Mouse (Mus musculus): ENCODE data around the gene Galt.

DNA sequence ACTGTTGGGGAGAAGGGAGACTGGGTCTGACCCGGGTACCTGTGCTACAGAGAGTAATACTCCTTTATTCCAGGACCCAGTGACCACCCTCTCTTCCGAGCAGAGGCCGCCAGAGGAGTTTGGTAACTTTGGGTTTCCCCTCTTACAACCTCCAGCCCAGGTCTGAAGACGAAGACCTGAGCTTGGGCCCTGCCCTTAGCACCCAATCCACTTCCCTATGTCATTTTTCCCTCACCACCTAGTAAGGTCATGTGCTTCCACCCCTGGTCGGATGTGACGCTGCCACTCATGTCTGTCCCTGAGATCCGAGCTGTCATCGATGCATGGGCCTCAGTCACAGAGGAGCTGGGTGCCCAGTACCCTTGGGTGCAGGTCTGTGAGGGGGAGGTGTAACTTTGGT, 1.4 kb downstream of the Galt start:
- TF ChIP-seq POLR2A (IDR thresholded peaks at IDR 0.05; ENCODE audit: low read depth, low read length) (no peak), ZKSCAN1 (IDR thresholded peaks at IDR 0.05; ENCODE audit: borderline replicate concordance, low read depth, low read length) (no peak), NRF1 (IDR thresholded peaks at IDR 0.05; ENCODE audit: low read depth, low read length) (no peak), CTCF (conservative IDR thresholded peaks at IDR 0.05 in 1 of 2, IDR thresholded peaks at IDR 0.05 in 1 of 2; ENCODE audit: low read depth in 2 of 2, low read length in 2 of 2) (no peak), ZNF384 (IDR thresholded peaks at IDR 0.05; ENCODE audit: low read depth, low read length) (no peak), ZMIZ1 (IDR thresholded peaks at IDR 0.05; ENCODE audit: low read depth, low read length) (no peak), ELF1 (IDR thresholded peaks at IDR 0.05; ENCODE audit: low read depth, low read length) (no peak), ETS1 (conservative IDR thresholded peaks at IDR 0.05; ENCODE audit: low read depth, low read length) (no peak), HCFC1 (IDR thresholded peaks at IDR 0.05; ENCODE audit: low read depth, low read length) (no peak), E2F4 (IDR thresholded peaks at IDR 0.05; ENCODE audit: insufficient replicate concordance, low read depth, low read length) (no peak), EP300 (IDR thresholded peaks at IDR 0.05; ENCODE audit: low read length) (no peak), RAD21 (IDR thresholded peaks at IDR 0.05; ENCODE audit: low read depth, low read length) (no peak)

Measured in CH12.LX (cell line).